Mouse (Mus musculus): Measurements from ENCODE around the gene Fam234b. TPM values are rescaled to one million over a fixed set of nuclear protein-coding genes. Genes with fewer than 3 reads are reported as not detected.

The Fam234b gene
- polyA plus RNA-seq, 1 experiment from 2014 or later = 122 TPM

DNA sequence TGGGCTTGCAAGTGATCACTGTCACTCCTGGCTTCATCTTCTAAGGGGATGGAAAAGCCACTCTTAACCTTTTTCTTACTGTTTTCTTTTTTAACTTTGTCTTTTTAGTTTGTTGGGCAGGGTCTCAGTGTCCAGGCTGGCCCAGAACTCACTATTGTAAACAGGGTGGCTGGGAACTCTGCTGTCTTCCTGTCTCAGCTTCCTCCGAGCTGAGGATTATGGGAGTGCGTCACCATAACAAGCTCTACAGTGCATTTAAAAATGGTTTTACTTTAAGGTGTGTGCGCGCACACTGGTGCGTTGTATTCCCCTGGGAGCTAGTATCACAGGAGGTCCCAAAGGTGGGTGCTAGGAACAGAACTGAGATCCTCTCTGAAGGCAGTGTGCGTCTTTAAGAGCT, 29.3 kb upstream of the Fam234b start:
- Histone ChIP-seq H3K27ac (replicated peaks; ENCODE audit: low read depth, low read length) (no peak overlapping the region), H3K4me3 (replicated peaks; ENCODE audit: low read depth, low read length) (peak overlapping the region; percentile 48), H3K9me3 (ENCODE audit: control insufficient read depth, low read length) (no peaks in the 10 kb centered on the region), H3K4me1 (ENCODE audit: control insufficient read depth, insufficient read depth, low read length) (no peaks in the 10 kb centered on the region), H3K4me2 (ENCODE audit: low read length) (peak overlapping the region; percentile 85), H3K9ac (replicated peaks; ENCODE audit: low read length) (peak overlapping the region; percentile 46), H3K27me3 (ENCODE audit: control insufficient read depth, insufficient read depth, low read length) (0 out of 2 replicates have a peak, but pooled peaks cover 9% of the 10 kb centered on the region), H3K36me3 (ENCODE audit: control insufficient read depth, insufficient read depth, low read length) (no peaks in the 10 kb centered on the region)
- ATAC-seq (ENCODE audit: low FRiP score, low TSS enrichment) (no peak), DNase-seq (no peak)
- WGBS = 76% methylated on average over 6 of the region's 6 CpGs

DNA sequence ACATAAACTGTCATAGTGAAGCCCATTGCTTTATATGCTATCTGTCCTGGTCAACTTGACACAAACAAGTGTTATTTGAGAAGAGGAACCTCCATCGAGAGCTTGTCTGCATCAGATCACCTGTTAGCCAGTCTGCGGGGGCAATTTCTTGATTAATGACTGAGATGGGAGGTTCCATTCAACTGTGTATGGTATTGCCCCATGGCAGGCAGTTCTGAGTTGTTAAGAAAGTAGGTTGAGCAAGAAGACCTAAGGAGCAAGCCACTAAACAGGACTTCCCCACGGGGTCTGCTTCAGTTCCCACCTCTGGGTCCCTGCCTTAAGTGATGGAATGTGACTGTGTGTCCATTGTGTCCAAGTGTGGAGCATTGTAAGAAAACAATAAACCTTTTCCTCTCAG, 28.5 kb upstream of the Fam234b start:
- no peak for DNase-seq
- ATAC-seq (ENCODE audit: low FRiP score, low TSS enrichment) = no peak

DNA sequence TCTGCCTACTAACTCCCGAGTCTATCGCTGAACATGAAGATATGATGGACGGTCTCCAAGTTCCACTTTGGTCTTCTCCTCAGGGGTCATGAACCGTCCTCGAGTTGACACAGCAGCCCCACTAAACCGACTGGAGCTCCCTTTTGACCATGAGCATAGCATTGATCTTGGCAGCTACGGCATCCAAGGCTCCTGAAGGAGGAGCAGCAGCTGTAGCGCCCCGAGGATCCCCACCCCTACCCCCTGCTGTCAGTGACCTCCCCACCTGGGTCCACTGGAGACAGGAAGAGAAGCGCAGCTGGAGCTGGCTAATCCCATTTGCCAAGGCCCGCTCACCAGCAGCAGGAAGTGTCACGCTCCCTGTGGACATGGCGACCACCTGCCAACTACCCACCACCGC, 26.0 kb upstream of the Fam234b start:
- H3K9ac ChIP-seq (replicated peaks; ENCODE audit: low read length) = no peak overlapping the region
- no peaks in the 10 kb centered on the region for H3K9me3 ChIP-seq (ENCODE audit: control insufficient read depth, low read length)
- ATAC-seq (ENCODE audit: low FRiP score, low TSS enrichment) (no peak), DNase-seq (no peak)
- WGBS = 58% methylated on average over 14 of the region's 14 CpGs
- no peak overlapping the region for H3K27ac ChIP-seq (replicated peaks; ENCODE audit: low read depth, low read length)
- H3K4me3 ChIP-seq (replicated peaks; ENCODE audit: low read depth, low read length) = no peak overlapping the region
- H3K36me3 ChIP-seq (ENCODE audit: control insufficient read depth, insufficient read depth, low read length) = no peaks in the 10 kb centered on the region
- 0 out of 2 replicates have a peak, but pooled peaks cover 9% of the 10 kb centered on the region for H3K27me3 ChIP-seq (ENCODE audit: control insufficient read depth, insufficient read depth, low read length)
- H3K4me1 ChIP-seq (ENCODE audit: control insufficient read depth, insufficient read depth, low read length) = no peaks in the 10 kb centered on the region
- no peak overlapping the region for H3K4me2 ChIP-seq (ENCODE audit: low read length)

More for the DNA sequence above, 28.5 kb upstream of the Fam234b start:
- Histone ChIP-seq H3K4me2 (ENCODE audit: low read length) (no peak overlapping the region), H3K4me1 (ENCODE audit: control insufficient read depth, insufficient read depth, low read length) (no peaks in the 10 kb centered on the region), H3K4me3 (replicated peaks; ENCODE audit: low read depth, low read length) (no peak overlapping the region), H3K27me3 (ENCODE audit: control insufficient read depth, insufficient read depth, low read length) (0 out of 2 replicates have a peak, but pooled peaks cover 9% of the 10 kb centered on the region), H3K9me3 (ENCODE audit: control insufficient read depth, low read length) (no peaks in the 10 kb centered on the region), H3K27ac (replicated peaks; ENCODE audit: low read depth, low read length) (no peak overlapping the region), H3K36me3 (ENCODE audit: control insufficient read depth, insufficient read depth, low read length) (no peaks in the 10 kb centered on the region), H3K9ac (replicated peaks; ENCODE audit: low read length) (no peak overlapping the region)
- WGBS = 92% methylated on average over 3 of the region's 3 CpGs

DNA sequence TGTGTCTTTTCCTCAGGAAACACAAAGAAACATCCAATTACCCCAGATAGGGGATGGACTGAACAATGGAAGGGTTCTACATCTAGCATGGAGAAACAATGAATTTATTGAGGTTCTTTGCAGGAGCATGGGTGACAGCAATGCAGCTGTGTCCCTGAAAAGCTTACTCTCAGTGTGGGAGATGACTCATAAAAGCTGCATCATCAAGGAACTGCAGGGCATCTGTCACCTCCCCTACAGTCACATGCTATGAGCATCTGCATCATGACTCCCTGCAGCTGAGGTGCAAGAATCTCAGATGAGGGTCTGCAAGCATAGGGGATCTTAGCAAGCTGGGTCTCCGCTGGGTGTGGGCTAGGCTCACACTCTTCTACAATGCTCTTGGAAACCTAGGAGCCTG, 22.8 kb upstream of the Fam234b start:
- 93% methylated on average over 1 of the region's 1 CpGs for WGBS
- ATAC-seq (ENCODE audit: low FRiP score, low TSS enrichment) (no peak), DNase-seq (no peak)
- no peaks in the 10 kb centered on the region for H3K4me1 ChIP-seq (ENCODE audit: control insufficient read depth, insufficient read depth, low read length)
- no peak overlapping the region for H3K4me2 ChIP-seq (ENCODE audit: low read length)
- H3K9me3 ChIP-seq (ENCODE audit: control insufficient read depth, low read length) = no peaks in the 10 kb centered on the region
- H3K36me3 ChIP-seq (ENCODE audit: control insufficient read depth, insufficient read depth, low read length) = no peaks in the 10 kb centered on the region
- H3K27ac ChIP-seq (replicated peaks; ENCODE audit: low read depth, low read length) = no peak overlapping the region
- H3K9ac ChIP-seq (replicated peaks; ENCODE audit: low read length) = no peak overlapping the region
- H3K4me3 ChIP-seq (replicated peaks; ENCODE audit: low read depth, low read length) = no peak overlapping the region
- H3K27me3 ChIP-seq (ENCODE audit: control insufficient read depth, insufficient read depth, low read length) = no peaks in the 10 kb centered on the region

DNA sequence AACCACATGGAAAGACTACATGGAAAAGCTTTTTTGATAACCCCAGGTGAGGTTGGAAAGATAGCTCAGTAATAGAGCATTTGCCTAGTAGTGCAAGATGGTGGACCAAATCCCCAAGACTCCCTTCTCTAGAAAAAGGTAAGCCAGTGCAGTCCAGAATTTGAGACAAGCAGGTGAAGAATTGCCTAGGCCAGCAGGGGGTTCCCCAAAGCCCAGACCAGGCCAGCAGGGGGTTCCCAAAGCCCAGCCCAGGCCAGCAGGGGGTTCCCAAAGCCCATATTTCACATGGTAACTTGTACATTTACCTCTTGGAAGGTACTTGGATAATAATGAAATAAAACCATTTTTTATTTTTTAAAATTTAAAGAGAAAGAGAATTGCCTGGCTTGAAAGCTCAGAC, 20.5 kb upstream of the Fam234b start:
- H3K9me3 ChIP-seq (ENCODE audit: control insufficient read depth, low read length) = no peaks in the 10 kb centered on the region
- DNase-seq (no peak), ATAC-seq (ENCODE audit: low FRiP score, low TSS enrichment) (no peak)
- H3K4me1 ChIP-seq (ENCODE audit: control insufficient read depth, insufficient read depth, low read length) = no peaks in the 10 kb centered on the region
- no peak overlapping the region for H3K27ac ChIP-seq (replicated peaks; ENCODE audit: low read depth, low read length)
- no peak overlapping the region for H3K4me2 ChIP-seq (ENCODE audit: low read length)
- no peaks in the 10 kb centered on the region for H3K27me3 ChIP-seq (ENCODE audit: control insufficient read depth, insufficient read depth, low read length)
- no peak overlapping the region for H3K4me3 ChIP-seq (replicated peaks; ENCODE audit: low read depth, low read length)
- no peak overlapping the region for H3K9ac ChIP-seq (replicated peaks; ENCODE audit: low read length)
- no peaks in the 10 kb centered on the region for H3K36me3 ChIP-seq (ENCODE audit: control insufficient read depth, insufficient read depth, low read length)

DNA sequence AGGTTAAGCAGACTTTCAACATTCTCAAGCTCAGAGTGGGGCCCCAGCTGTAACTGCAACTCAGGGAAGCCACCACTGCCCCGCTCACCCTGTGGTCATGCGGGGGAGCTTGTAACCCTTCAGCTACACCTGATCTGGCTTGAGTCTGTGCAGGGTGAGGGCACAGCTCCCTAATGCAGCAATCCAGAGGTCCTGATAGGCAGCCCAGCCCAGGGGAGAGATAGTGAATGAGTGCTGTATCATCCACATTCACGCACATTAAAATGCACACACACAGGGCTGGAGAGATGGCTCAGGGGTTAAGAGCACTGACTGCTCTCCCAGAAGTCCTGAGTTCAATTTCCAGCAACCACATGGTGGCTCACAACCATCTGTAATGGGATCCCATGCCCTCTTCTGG, 19.2 kb upstream of the Fam234b start:
- Histone ChIP-seq H3K9me3 (ENCODE audit: control insufficient read depth, low read length) (no peaks in the 10 kb centered on the region), H3K36me3 (ENCODE audit: control insufficient read depth, insufficient read depth, low read length) (no peaks in the 10 kb centered on the region), H3K4me2 (ENCODE audit: low read length) (no peak overlapping the region), H3K4me3 (replicated peaks; ENCODE audit: low read depth, low read length) (no peak overlapping the region), H3K9ac (replicated peaks; ENCODE audit: low read length) (no peak overlapping the region), H3K27ac (replicated peaks; ENCODE audit: low read depth, low read length) (no peak overlapping the region), H3K27me3 (ENCODE audit: control insufficient read depth, insufficient read depth, low read length) (no peaks in the 10 kb centered on the region), H3K4me1 (ENCODE audit: control insufficient read depth, insufficient read depth, low read length) (no peaks in the 10 kb centered on the region)
- 62% methylated on average over 3 of the region's 3 CpGs for WGBS
- ATAC-seq (ENCODE audit: low FRiP score, low TSS enrichment) = no peak
- no peak for DNase-seq

DNA sequence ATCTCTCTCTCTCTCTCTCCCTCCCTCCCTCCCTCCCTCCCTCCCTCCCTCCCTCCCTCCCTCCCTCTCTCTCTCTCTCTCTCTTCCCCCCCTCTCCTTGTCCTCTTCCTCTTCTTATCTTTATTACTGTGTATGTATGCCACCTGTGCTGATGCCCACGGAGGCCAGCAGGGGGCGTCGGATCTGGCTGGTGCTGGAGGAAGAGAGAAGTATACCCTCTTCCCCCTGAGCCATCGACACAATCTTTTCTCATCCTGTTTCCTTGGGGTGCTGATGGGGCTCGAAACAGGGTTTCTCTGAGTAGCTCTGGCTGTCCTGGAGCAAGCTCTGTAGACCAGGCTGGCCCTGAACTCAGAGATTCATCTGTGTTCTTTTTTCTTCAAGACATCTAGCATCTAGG, 14.9 kb upstream of the Fam234b start:
- H3K4me2 ChIP-seq (ENCODE audit: low read length) = no peak overlapping the region
- WGBS = 46% methylated on average over 5 of the region's 5 CpGs
- H3K9ac ChIP-seq (replicated peaks; ENCODE audit: low read length) = no peak overlapping the region
- H3K36me3 ChIP-seq (ENCODE audit: control insufficient read depth, insufficient read depth, low read length) = no peaks in the 10 kb centered on the region
- H3K4me1 ChIP-seq (ENCODE audit: control insufficient read depth, insufficient read depth, low read length) = no peaks in the 10 kb centered on the region
- no peak overlapping the region for H3K27ac ChIP-seq (replicated peaks; ENCODE audit: low read depth, low read length)
- no peaks in the 10 kb centered on the region for H3K9me3 ChIP-seq (ENCODE audit: control insufficient read depth, low read length)
- H3K4me3 ChIP-seq (replicated peaks; ENCODE audit: low read depth, low read length) = no peak overlapping the region
- no peaks in the 10 kb centered on the region for H3K27me3 ChIP-seq (ENCODE audit: control insufficient read depth, insufficient read depth, low read length)
- ATAC-seq (ENCODE audit: low FRiP score, low TSS enrichment) (no peak), DNase-seq (no peak)

DNA sequence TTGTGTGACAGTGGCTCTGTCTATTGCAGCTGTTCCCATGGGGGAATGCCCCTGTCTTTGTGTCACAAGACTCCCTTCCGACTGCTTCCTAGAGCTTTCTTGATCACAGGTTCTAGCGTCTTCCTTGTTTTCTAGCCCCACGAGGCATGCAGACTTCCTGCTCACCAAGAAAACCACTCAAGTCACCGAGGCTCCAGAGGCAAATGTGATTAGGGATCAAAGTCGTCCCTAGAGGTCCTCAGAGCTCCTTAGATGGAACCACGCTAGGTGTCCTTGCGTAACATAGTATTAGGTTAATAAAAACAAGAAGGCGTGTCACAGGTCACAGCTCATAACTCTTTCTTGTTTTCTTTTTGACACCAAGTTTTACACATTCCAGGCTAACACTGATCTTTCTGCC, 13.8 kb upstream of the Fam234b start:
- Histone ChIP-seq H3K9ac (replicated peaks; ENCODE audit: low read length) (no peak overlapping the region), H3K4me1 (ENCODE audit: control insufficient read depth, insufficient read depth, low read length) (no peaks in the 10 kb centered on the region), H3K9me3 (ENCODE audit: control insufficient read depth, low read length) (no peaks in the 10 kb centered on the region), H3K27me3 (ENCODE audit: control insufficient read depth, insufficient read depth, low read length) (no peaks in the 10 kb centered on the region), H3K4me3 (replicated peaks; ENCODE audit: low read depth, low read length) (no peak overlapping the region), H3K4me2 (ENCODE audit: low read length) (no peak overlapping the region), H3K36me3 (ENCODE audit: control insufficient read depth, insufficient read depth, low read length) (no peaks in the 10 kb centered on the region), H3K27ac (replicated peaks; ENCODE audit: low read depth, low read length) (no peak overlapping the region)
- 60% methylated on average over 8 of the region's 8 CpGs for WGBS
- ATAC-seq (ENCODE audit: low FRiP score, low TSS enrichment) (no peak), DNase-seq (no peak)

DNA sequence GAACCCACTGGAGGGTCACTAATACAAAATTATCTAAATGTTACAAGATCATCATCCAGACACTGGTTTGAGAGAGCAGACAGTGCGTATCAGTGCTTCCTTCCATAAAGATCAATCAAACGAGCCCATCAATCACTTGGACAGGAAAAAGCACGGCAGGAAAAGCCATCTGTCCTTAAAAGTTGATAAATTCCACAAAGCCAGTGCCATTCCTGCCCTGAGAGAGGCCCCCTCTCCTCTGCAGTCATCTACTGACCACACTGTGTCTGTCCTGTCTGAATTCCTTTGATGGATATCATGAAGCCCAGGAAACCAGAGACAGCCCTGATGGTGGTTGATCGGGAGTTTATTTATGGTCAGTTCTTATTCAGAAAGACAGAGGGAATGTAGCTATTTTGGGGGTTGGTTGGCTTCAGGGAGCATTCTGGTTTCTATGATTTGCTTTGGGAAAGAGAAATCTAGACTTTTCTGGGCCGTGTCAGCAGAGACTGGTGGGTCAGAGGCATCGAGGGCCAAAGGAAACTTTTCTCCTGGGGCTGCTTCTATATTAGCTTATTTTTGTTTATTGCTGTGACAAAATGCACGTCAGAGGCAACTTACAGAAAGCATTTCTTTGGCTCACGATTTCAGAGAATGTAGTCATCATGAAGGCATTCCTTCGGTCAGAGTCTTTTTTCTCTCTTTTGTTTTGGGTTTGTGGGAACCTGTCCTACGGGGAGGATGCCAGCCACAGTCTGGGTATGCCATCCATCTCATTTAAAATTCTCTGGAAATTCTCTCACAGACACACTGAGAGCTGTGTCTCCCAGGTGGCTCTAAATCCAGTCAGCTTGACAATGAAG, 10.5 kb upstream of the Fam234b start:
- Histone ChIP-seq H3K36me3 (ENCODE audit: control insufficient read depth, insufficient read depth, low read length) (no peaks in the 10 kb centered on the region), H3K9ac (replicated peaks; ENCODE audit: low read length) (no peak overlapping the region), H3K4me3 (replicated peaks; ENCODE audit: low read depth, low read length) (no peak overlapping the region), H3K9me3 (ENCODE audit: control insufficient read depth, low read length) (no peaks in the 10 kb centered on the region), H3K27me3 (ENCODE audit: control insufficient read depth, insufficient read depth, low read length) (no peaks in the 10 kb centered on the region), H3K4me2 (ENCODE audit: low read length) (no peak overlapping the region), H3K27ac (replicated peaks; ENCODE audit: low read depth, low read length) (no peak overlapping the region), H3K4me1 (ENCODE audit: control insufficient read depth, insufficient read depth, low read length) (no peaks in the 10 kb centered on the region)
- ATAC-seq (ENCODE audit: low FRiP score, low TSS enrichment) (no peak), DNase-seq (no peak)
- WGBS = 75% methylated on average over 10 of the region's 10 CpGs
